Mouse (Mus musculus): ENCODE data around the gene Olfr560. TPM values are rescaled to one million over a fixed set of nuclear protein-coding genes. Genes with fewer than 3 reads are reported as not detected.

Gene Olfr560
- total RNA-seq (2021), result not detected
- long read RNA-seq, experiment 1, result 0 reads
- long read RNA-seq, experiment 2, result 0 reads

DNA sequence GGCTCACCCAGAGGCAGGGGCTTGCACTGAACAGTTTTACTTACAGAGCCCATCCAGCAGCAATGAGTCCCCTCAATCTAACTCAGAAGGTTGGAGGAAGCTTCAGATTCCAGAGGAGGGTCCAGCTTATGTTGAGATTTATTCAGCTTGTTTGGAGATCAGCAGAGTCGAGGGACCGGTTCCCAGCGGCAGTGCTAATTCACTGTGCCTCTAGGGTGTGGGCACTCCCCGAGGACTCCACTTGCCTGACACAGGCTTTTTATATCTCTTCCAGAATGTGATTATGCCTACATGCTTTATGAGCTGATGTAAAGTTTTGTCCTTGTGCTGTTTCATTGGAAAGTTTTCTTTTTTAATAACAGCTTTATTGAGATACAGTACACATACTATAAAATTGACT, at the start of gene Olfr560, which contains the start of gene Olfr78:
Gene Olfr560, minus strand, starts transcription at position 101 of the 400 bp plus-strand sequence.
Gene Olfr78, minus strand, starts transcription at position 206 of the 400 bp plus-strand sequence.
- DNase-seq (ENCODE audit: low spot score in 2 of 2), result no peak

DNA sequence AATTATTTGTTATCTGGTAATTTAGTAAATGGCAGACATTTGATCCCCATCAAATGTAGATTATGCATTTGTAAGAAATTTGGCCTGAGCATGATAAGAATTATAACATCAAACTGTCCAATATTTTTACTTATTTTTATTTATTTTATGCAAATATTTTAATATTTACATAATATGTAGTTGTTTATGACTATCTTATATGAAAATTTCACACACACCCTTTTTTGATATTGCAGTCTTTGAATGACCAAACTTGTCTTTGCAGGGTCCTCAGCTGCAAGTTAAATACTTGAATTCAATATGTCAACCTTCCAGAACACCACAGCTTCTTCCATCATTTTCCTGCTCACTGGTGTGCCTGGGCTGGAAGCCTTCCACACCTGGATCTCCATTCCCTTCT, 44.0 kb upstream of the Olfr560 start, which contains the start of gene Olfr564:
Gene Olfr564, plus strand, starts transcription at position 301 of the 400 bp plus-strand sequence.
- no peak for DNase-seq (ENCODE audit: low spot score in 2 of 2)

GRCm38 (mm10) chr7:102770921-102771320, 11.8 kb upstream of the Olfr560 start, which contains the start of gene Olfr561:
TSS of gene Olfr561 (plus strand) at chr7:102771221.
- no peak for DNase-seq (ENCODE audit: low spot score in 2 of 2)

DNA sequence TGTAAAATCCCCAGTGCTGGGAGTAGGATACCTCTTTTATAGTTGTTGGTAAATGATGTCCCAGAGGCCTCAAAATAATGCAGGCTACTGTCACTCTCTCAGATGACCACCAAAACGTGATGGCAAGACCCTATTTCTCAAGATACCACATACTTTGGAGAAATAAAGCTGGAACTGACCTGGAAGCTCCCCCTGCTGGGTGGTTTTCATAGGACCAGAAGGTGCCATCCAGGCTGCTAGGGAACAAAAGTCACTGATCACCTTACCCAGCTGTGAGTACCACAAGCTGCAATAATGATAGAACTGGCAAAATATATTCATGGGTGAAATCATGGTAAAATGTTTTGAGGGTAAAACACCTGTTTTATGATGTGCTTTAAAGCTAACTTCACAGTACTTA, 7.1 kb downstream of the Olfr560 start:
- no peak for DNase-seq (ENCODE audit: low spot score in 2 of 2)

GRCm38 (mm10) chr7:102737705-102738104, 21.5 kb downstream of the Olfr560 start:
- no peak for DNase-seq (ENCODE audit: low spot score in 2 of 2)

- DNase-seq (ENCODE audit: low spot score in 2 of 2), result no peak
Observed at GRCm38 (mm10) chr7:102733793-102734192, 25.4 kb downstream of the Olfr560 start.

DNA sequence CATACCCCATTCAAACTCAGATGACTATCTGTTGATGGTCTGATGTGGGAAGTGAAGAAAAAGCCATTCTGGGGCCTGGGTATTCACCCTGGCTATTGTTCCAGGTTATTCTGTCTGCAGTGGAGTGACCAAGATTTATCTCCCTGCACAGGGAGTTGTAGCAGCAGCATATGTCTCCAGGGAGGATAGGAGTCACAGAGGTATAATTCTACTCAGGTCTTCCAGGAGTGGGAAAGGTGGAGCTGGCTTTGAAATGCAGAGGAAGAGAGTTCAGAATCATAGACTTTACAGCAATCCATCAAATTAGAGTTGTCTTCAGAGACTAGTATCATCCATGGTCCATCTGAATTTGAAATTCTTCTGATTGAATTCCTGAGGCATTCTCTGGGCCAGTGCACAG, 31.8 kb downstream of the Olfr560 start, which contains the start of gene Olfr559:
Gene Olfr559, minus strand, starts transcription at position 101 of the 400 bp plus-strand sequence.
- no peak for DNase-seq (ENCODE audit: low spot score in 2 of 2)

GRCm38 (mm10) chr7:102718970-102719369, 40.2 kb downstream of the Olfr560 start, which contains the start of gene Olfr33:
TSS of gene Olfr33 (minus strand) at chr7:102719070.
- no peak for DNase-seq (ENCODE audit: low spot score in 2 of 2)

DNA sequence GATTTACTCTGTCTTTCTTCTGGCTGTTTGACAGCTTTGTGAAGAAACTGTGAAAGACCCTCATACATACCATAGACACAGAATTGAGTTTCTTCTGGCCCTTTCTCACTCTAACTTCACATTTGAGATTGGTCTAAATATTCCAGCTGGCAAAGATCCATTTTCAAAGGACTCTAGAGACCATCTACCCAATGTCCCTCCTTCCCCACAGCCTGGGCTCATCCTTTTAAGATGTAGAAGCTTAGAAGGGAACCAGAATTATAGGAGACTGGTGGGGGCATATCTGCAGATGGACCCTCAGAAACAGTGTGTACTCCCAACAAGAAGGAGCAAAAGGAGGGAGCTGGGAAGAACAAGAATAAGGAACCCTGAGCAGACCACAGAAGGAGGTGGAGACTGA, 57.3 kb downstream of the Olfr560 start, which contains the start of gene Olfr558:
Gene Olfr558, plus strand, starts transcription at position 301 of the 400 bp plus-strand sequence.
- no peak for DNase-seq (ENCODE audit: low spot score in 2 of 2)

Other genes with a start within 250 kb of the Olfr560 start
- not detected for gene Olfr547, start 224.6 kb downstream of the Olfr560 start, total RNA-seq (2021)
- not detected for gene Olfr548-ps1, start 218.5 kb downstream of the Olfr560 start, total RNA-seq (2021)
- not detected for gene Olfr549, start 209.5 kb downstream of the Olfr560 start, total RNA-seq (2021)
- 1 to 10 TPM; 2.5 to 3.2 TPM for gene Trim21, start 193.9 kb downstream of the Olfr560 start, total RNA-seq (2021)
- gene Olfr550, start 187.9 kb downstream of the Olfr560 start, total RNA-seq (2021), result 1 to 10 TPM; 2.8 to 2.9 TPM
- not detected for gene Olfr551, start 167.5 kb downstream of the Olfr560 start, total RNA-seq (2021)
- under 1 TPM in 1 of 2 experiments, not detected in 1; 0.12 TPM for gene Olfr552, start 161.6 kb downstream of the Olfr560 start, total RNA-seq (2021)
- gene Olfr553, start 141.1 kb downstream of the Olfr560 start, total RNA-seq (2021), result not detected
- not detected for gene Olfr554, start 120.9 kb downstream of the Olfr560 start, total RNA-seq (2021)
- not detected for gene Olfr555, start 100.5 kb downstream of the Olfr560 start, total RNA-seq (2021)
- gene Olfr556, start 94.5 kb downstream of the Olfr560 start, total RNA-seq (2021), result under 1 TPM in 1 of 2 experiments, not detected in 1; 0.09 TPM
- gene Trim68, start 72.0 kb downstream of the Olfr560 start, total RNA-seq (2021), result 1 to 10 TPM; 5.5 to 6.4 TPM
- gene Olfr557, start 63.5 kb downstream of the Olfr560 start, total RNA-seq (2021), result under 1 TPM; 0.19 to 0.21 TPM
- gene Olfr558, start 57.2 kb downstream of the Olfr560 start, total RNA-seq (2021), result under 1 TPM; 0.41 to 0.45 TPM
- not detected for gene Olfr33, start 40.3 kb downstream of the Olfr560 start, total RNA-seq (2021)
- not detected for gene Olfr559, start 31.9 kb downstream of the Olfr560 start, total RNA-seq (2021)
- under 1 TPM; 0.16 to 0.38 TPM for gene Olfr78, start 105 bp upstream of the Olfr560 start, total RNA-seq (2021)
- gene Olfr561, start 11.9 kb upstream of the Olfr560 start, total RNA-seq (2021), result under 1 TPM in 1 of 2 experiments, not detected in 1; 0.24 TPM
- gene Olfr564, start 44.1 kb upstream of the Olfr560 start, total RNA-seq (2021), result not detected
- not detected for gene Olfr566, start 99.4 kb upstream of the Olfr560 start, total RNA-seq (2021)
- gene Olfr568, start 117.8 kb upstream of the Olfr560 start, total RNA-seq (2021), result not detected
- not detected for gene Olfr569, start 131.5 kb upstream of the Olfr560 start, total RNA-seq (2021)
- under 1 TPM in 1 of 2 experiments, not detected in 1; 0.53 TPM for gene Olfr570, start 135.2 kb upstream of the Olfr560 start, total RNA-seq (2021)
- not detected for gene Olfr571, start 158.2 kb upstream of the Olfr560 start, total RNA-seq (2021)
- gene Olfr572, start 165.0 kb upstream of the Olfr560 start, total RNA-seq (2021), result not detected
- gene Olfr573-ps1, start 183.2 kb upstream of the Olfr560 start, total RNA-seq (2021), result not detected
- not detected for gene Olfr574, start 189.1 kb upstream of the Olfr560 start, total RNA-seq (2021)
- gene Olfr575, start 199.4 kb upstream of the Olfr560 start, total RNA-seq (2021), result not detected
- not detected for gene Olfr576, start 203.3 kb upstream of the Olfr560 start, total RNA-seq (2021)
- gene Olfr577, start 216.6 kb upstream of the Olfr560 start, total RNA-seq (2021), result not detected
- gene Olfr578, start 230.0 kb upstream of the Olfr560 start, total RNA-seq (2021), result not detected